Mouse (Mus musculus) megakaryocyte, embryonic 14.5 days (primary cell): ENCODE data around the gene Dnajb6. TPM values are rescaled to one million over a fixed set of nuclear protein-coding genes. Genes with fewer than 3 reads are reported as not detected.

Source experiments
- H3K27me3 ChIP-seq: replicated peaks from 2 replicates; pipeline ENCODE3; 2012; ENCODE audit warnings: inconsistent platforms
- H3K36me3 ChIP-seq: replicated peaks from 2 replicates; pipeline ENCODE3; 2012; ENCODE audit warnings: low read length, inconsistent platforms, mixed read lengths
- H3K4me1 ChIP-seq: 2 replicates; pipeline ENCODE4 v1.6.1; 2012; ENCODE audit warnings: inconsistent platforms
- H3K4me3 ChIP-seq: replicated peaks from 2 replicates; pipeline ENCODE3; 2012; ENCODE audit warnings: moderate library complexity, mild to moderate bottlenecking, inconsistent platforms
- H3K9me3 ChIP-seq: 2 replicates; pipeline ENCODE4 v1.6.1; 2012; ENCODE audit warnings: inconsistent platforms
- FLI1 ChIP-seq: IDR thresholded peaks from 2 replicates; pipeline ENCODE4 v1.6.1; 2012; ENCODE audit warnings: low read length, inconsistent platforms, mixed read lengths
- GATA1 ChIP-seq: IDR thresholded peaks from 3 replicates; pipeline ENCODE4 v1.6.1; 2012; ENCODE audit warnings: mixed read lengths, low read length, inconsistent platforms, borderline replicate concordance
- polyA plus RNA-seq: library from polyadenylated mRNA; stranded (reverse); fragments of >175 nt; gene quantifications from 2 replicates; pipeline ENCODE4 v1.2.3, GENCODE M21; 2012; ENCODE audit warnings: low replicate concordance; ENCODE audit not compliant: insufficient read depth

The Dnajb6 gene
- polyA plus RNA-seq, 1 experiment: 175 TPM

- H3K4me1 ChIP-seq: peaks cover 49% of the 10 kb centered on the region
- H3K9me3 ChIP-seq: no peaks in the 10 kb centered on the region
- no peaks in the 10 kb centered on the region for H3K36me3 ChIP-seq
- H3K27me3 ChIP-seq: no peaks in the 10 kb centered on the region
- TF ChIP-seq GATA1 (no peak), FLI1 (no peak)
- no peak overlapping the region for H3K4me3 ChIP-seq
Observed at GRCm38 (mm10) chr5:29848091-29848490, 112.6 kb downstream of the Dnajb6 start.

- H3K4me3 ChIP-seq: no peak overlapping the region
- H3K9me3 ChIP-seq: no peaks in the 10 kb centered on the region
- peaks cover 53% of the 10 kb centered on the region for H3K4me1 ChIP-seq
- no peaks in the 10 kb centered on the region for H3K36me3 ChIP-seq
- no peaks in the 10 kb centered on the region for H3K27me3 ChIP-seq
- TF ChIP-seq FLI1: no peak
- TF ChIP-seq GATA1: no peak
Observed at GRCm38 (mm10) chr5:29852376-29852775, 116.9 kb downstream of the Dnajb6 start.

GRCm38 (mm10) chr5:29853035-29853434, 117.5 kb downstream of the Dnajb6 start:
- Histone ChIP-seq H3K36me3 (no peaks in the 10 kb centered on the region), H3K4me3 (no peak overlapping the region), H3K27me3 (no peaks in the 10 kb centered on the region), H3K9me3 (no peaks in the 10 kb centered on the region), H3K4me1 (peaks cover 53% of the 10 kb centered on the region)
- TF ChIP-seq FLI1 (no peak), GATA1 (no peak)

GRCm38 (mm10) chr5:29854376-29854775, 118.9 kb downstream of the Dnajb6 start:
- peak overlapping the region; percentile 71 for H3K4me3 ChIP-seq
- H3K36me3 ChIP-seq: no peaks in the 10 kb centered on the region
- peaks cover 48% of the 10 kb centered on the region for H3K4me1 ChIP-seq
- no peaks in the 10 kb centered on the region for H3K9me3 ChIP-seq
- TF ChIP-seq FLI1 (no peak), GATA1 (no peak)
- H3K27me3 ChIP-seq: no peaks in the 10 kb centered on the region

- H3K4me1 ChIP-seq: peaks cover 48% of the 10 kb centered on the region
- H3K4me3 ChIP-seq: no peak overlapping the region
- H3K9me3 ChIP-seq: no peaks in the 10 kb centered on the region
- no peak for TF ChIP-seq GATA1
- no peaks in the 10 kb centered on the region for H3K36me3 ChIP-seq
- H3K27me3 ChIP-seq: no peaks in the 10 kb centered on the region
Observed at GRCm38 (mm10) chr5:29854971-29855370, 119.5 kb downstream of the Dnajb6 start.

GRCm38 (mm10) chr5:29861522-29861921, 126.0 kb downstream of the Dnajb6 start:
- no peaks in the 10 kb centered on the region for H3K9me3 ChIP-seq
- H3K4me3 ChIP-seq: no peak overlapping the region
- peaks cover 37% of the 10 kb centered on the region for H3K4me1 ChIP-seq
- no peaks in the 10 kb centered on the region for H3K36me3 ChIP-seq
- TF ChIP-seq GATA1 (no peak), FLI1 (no peak)
- H3K27me3 ChIP-seq: no peaks in the 10 kb centered on the region

GRCm38 (mm10) chr5:29862388-29862787, 126.9 kb downstream of the Dnajb6 start:
- Histone ChIP-seq H3K36me3 (no peaks in the 10 kb centered on the region), H3K4me3 (no peak overlapping the region), H3K4me1 (peaks cover 36% of the 10 kb centered on the region), H3K27me3 (no peaks in the 10 kb centered on the region), H3K9me3 (no peaks in the 10 kb centered on the region)
- TF ChIP-seq GATA1 (no peak), FLI1 (no peak)

GRCm38 (mm10) chr5:29864291-29864737, 128.8 kb downstream of the Dnajb6 start:
- H3K4me1 ChIP-seq: peaks cover 39% of the 10 kb centered on the region
- H3K27me3 ChIP-seq: no peaks in the 10 kb centered on the region
- no peak for TF ChIP-seq FLI1
- no peak for TF ChIP-seq GATA1
- H3K9me3 ChIP-seq: no peaks in the 10 kb centered on the region
- H3K36me3 ChIP-seq: no peaks in the 10 kb centered on the region
- H3K4me3 ChIP-seq: no peak overlapping the region

GRCm38 (mm10) chr5:29864994-29865393, 129.5 kb downstream of the Dnajb6 start:
- Histone ChIP-seq H3K4me3 (no peak overlapping the region), H3K36me3 (no peaks in the 10 kb centered on the region), H3K9me3 (no peaks in the 10 kb centered on the region), H3K4me1 (peaks cover 46% of the 10 kb centered on the region), H3K27me3 (no peaks in the 10 kb centered on the region)
- no peak for TF ChIP-seq GATA1
- TF ChIP-seq FLI1: no peak

Other genes with a start within 250 kb of the Dnajb6 start
- gene Ube3c, start 166.4 kb upstream of the Dnajb6 start, polyA plus RNA-seq: 0.85 TPM in 1 of 2 replicates, not detected in the other
- 1.3 TPM in 1 of 2 replicates, not detected in the other for gene Gm5129, start 248 bp downstream of the Dnajb6 start, polyA plus RNA-seq